Comparison of ENCODE assay signal across 13 mouse cellular contexts in the genomic region with DNA sequence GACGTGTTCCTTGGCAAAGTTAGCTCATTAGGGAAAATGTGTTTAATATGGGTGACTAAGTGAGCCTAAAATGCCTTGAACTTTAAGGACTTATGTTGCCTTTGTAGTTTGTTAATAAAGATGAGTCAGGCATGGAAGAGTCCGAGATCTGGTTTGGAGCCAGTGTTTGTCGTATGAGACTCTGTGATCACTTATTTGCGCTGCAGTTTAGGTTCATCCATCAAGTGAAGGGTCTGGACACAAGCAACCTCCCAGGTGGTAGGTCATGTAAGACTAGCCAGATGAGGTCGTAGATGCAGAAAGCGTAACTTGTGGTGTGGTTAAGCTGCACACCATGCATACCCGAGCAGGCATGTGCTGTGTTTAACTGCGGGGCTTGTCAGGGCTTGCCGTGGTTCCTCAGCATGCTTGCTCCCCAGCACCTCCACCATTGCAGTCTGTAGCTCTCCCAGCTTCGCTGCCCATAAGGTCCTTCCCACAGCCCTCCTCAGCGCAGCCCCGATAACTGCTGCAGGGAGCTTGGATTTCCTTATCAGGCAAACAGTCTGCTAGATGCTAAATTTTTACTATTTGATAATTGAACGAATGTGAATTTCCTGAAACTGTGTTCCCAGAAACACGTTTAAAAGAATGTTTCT. TPM values are rescaled to one million over a fixed set of nuclear protein-coding genes. Genes with fewer than 3 reads are reported as not detected.
DNase-seq lines count a peak whose midpoint lies in the region; ATAC-seq and TF ChIP-seq lines count a peak whose summit lies in the region.
"Had no signal": no experiment of that assay in that cellular context is flagged by ENCODE, and none has a peak within 500 bp of the region (broad histone marks: within the 10 kb centered on the region; RNA-seq: fewer than 3 reads in every experiment).

No protein-coding gene starts in this region.

- DNase-seq in kidney, postnatal 0 days (ENCODE audit: low spot score): peak; percentile 22
- DNase-seq in kidney, postnatal 14 days: no peak
- DNase-seq in R1 (ENCODE audit: low read depth, low spot score): peak; percentile 25
- DNase-seq in forelimb bud, embryonic 11.5 days (ENCODE audit: low read depth, low spot score): peak; percentile 34
- DNase-seq: lung, postnatal 36 days; thymus, postnatal 14 days had no signal

- H3K27ac ChIP-seq in kidney, postnatal 0 days: no peak overlapping the region
- H3K27ac ChIP-seq in intestine, embryonic 15.5 days: no peak overlapping the region
- H3K27ac ChIP-seq in midbrain, embryonic 13.5 days: no peak overlapping the region
- H3K27ac ChIP-seq: hindbrain, embryonic 14.5 days had no signal

- ATAC-seq in kidney, postnatal 0 days (replicated peaks; ENCODE audit: low FRiP score, low read depth): no peak
- ATAC-seq in megakaryocyte progenitor cell, adult 5-6 weeks (replicated peaks; ENCODE audit: poor library complexity): peak; percentile 76
- ATAC-seq in intestine, embryonic 15.5 days: no peak
- no peak for ATAC-seq in midbrain, embryonic 13.5 days
- ATAC-seq in monocyte, adult 5-6 weeks (replicated peaks; ENCODE audit: insufficient number of reproducible peaks, low FRiP score, low TSS enrichment, poor library complexity, severe bottlenecking): no peak

- H3K4me1 ChIP-seq in kidney, postnatal 0 days (replicated peaks; ENCODE audit: insufficient read depth, low read length): no peaks in the 10 kb centered on the region
- H3K4me1 ChIP-seq in intestine, embryonic 15.5 days (replicated peaks): no peaks in the 10 kb centered on the region
- H3K4me1 ChIP-seq in midbrain, embryonic 13.5 days (replicated peaks): no peaks in the 10 kb centered on the region

- H3K36me3 ChIP-seq in kidney, postnatal 0 days (ENCODE audit: insufficient read depth, low read length): no peaks in the 10 kb centered on the region
- H3K36me3 ChIP-seq in intestine, embryonic 15.5 days: no peaks in the 10 kb centered on the region
- H3K36me3 ChIP-seq in midbrain, embryonic 13.5 days: peaks cover 8% of the 10 kb centered on the region; the same call in 1 of the 2 replicates

- no peak overlapping the region for H3K4me2 ChIP-seq in kidney, postnatal 0 days (ENCODE audit: low read length)
- H3K4me2 ChIP-seq in intestine, embryonic 15.5 days (replicated peaks): no peak overlapping the region
- H3K4me2 ChIP-seq in midbrain, embryonic 13.5 days (replicated peaks): no peak overlapping the region
- H3K4me2 ChIP-seq: hindbrain, embryonic 14.5 days had no signal

- H3K9me3 ChIP-seq in kidney, postnatal 0 days (replicated peaks; ENCODE audit: low read length): no peaks in the 10 kb centered on the region
- H3K9me3 ChIP-seq in intestine, embryonic 15.5 days: no peaks in the 10 kb centered on the region
- no peaks in the 10 kb centered on the region for H3K9me3 ChIP-seq in midbrain, embryonic 13.5 days

- no peak for TF ChIP-seq CTCF in kidney, postnatal 0 days (IDR thresholded peaks at IDR 0.05; ENCODE audit: low read depth)

- no peak overlapping the region for H3K9ac ChIP-seq in kidney, postnatal 0 days (ENCODE audit: low read depth, low read length)
- H3K9ac ChIP-seq in intestine, embryonic 15.5 days: no peak overlapping the region
- no peak overlapping the region for H3K9ac ChIP-seq in midbrain, embryonic 13.5 days (replicated peaks)
- H3K9ac ChIP-seq: hindbrain, embryonic 14.5 days had no signal

- WGBS in kidney, postnatal 0 days: 46% methylated on average over 14 of the region's 14 CpGs
- WGBS in intestine, embryonic 15.5 days: 71% methylated on average over 14 of the region's 14 CpGs
- WGBS in midbrain, embryonic 13.5 days: 86% methylated on average over 14 of the region's 14 CpGs

- H3K4me3 ChIP-seq in kidney, postnatal 0 days (replicated peaks; ENCODE audit: low read depth, low read length): no peak overlapping the region
- no peak overlapping the region for H3K4me3 ChIP-seq in intestine, embryonic 15.5 days (replicated peaks)
- no peak overlapping the region for H3K4me3 ChIP-seq in midbrain, embryonic 13.5 days (replicated peaks)

- no peaks in the 10 kb centered on the region for H3K27me3 ChIP-seq in kidney, postnatal 0 days (ENCODE audit: insufficient read depth, low read length)
- no peaks in the 10 kb centered on the region for H3K27me3 ChIP-seq in intestine, embryonic 15.5 days (replicated peaks)
- no peaks in the 10 kb centered on the region for H3K27me3 ChIP-seq in midbrain, embryonic 13.5 days

RNA-seq across cellular contexts. Expression of a gene that starts 37.0 kb away (rescaled TPM):
- 3.6 and 3.7 TPM in 2 replicates for polyA plus RNA-seq in kidney, postnatal 0 days (2015; fragmentation: Nextera tagmentation; extraction: Ambion mirVana)
- 43.9 and 46.1 TPM in 2 replicates for total RNA-seq in megakaryocyte progenitor cell, adult 5-6 weeks (2015)
- 44.8 and 54.9 TPM in 2 replicates for total RNA-seq in megakaryocyte progenitor cell, adult 5-6 weeks (2017)
- 5.2 and 5.6 TPM in 2 replicates for polyA plus RNA-seq in intestine, embryonic 15.5 days (2015; fragmentation: Nextera tagmentation; extraction: Ambion mirVana)
- polyA plus RNA-seq in midbrain, embryonic 13.5 days (2015; fragmentation: Nextera tagmentation; extraction: Ambion mirVana): 10.0 and 10.5 TPM in 2 replicates
- 36.3 to 68.6 TPM (median 52.1 TPM) in 3 replicates for total RNA-seq in monocyte, adult 5-6 weeks (2017)

RNA-seq across cellular contexts. Expression of a gene that starts 45.1 kb away (rescaled TPM):
- polyA plus RNA-seq in kidney, postnatal 0 days (2015; fragmentation: Nextera tagmentation; extraction: Ambion mirVana): 0.32 and 0.61 TPM in 2 replicates
- total RNA-seq in megakaryocyte progenitor cell, adult 5-6 weeks (2015): not detected in 2 replicates
- not detected in 2 replicates for total RNA-seq in megakaryocyte progenitor cell, adult 5-6 weeks (2017)
- 1.1 and 1.2 TPM in 2 replicates for polyA plus RNA-seq in intestine, embryonic 15.5 days (2015; fragmentation: Nextera tagmentation; extraction: Ambion mirVana)
- 0.15 and 0.23 TPM in 2 replicates for polyA plus RNA-seq in midbrain, embryonic 13.5 days (2015; fragmentation: Nextera tagmentation; extraction: Ambion mirVana)
- not detected in 3 replicates for total RNA-seq in monocyte, adult 5-6 weeks (2017)
- polyA plus RNA-seq: gonadal fat pad, adult 2 months; neural tube, embryonic 11.5 days had no signal
